Mouse (Mus musculus) mammary gland, adult 2 months (tissue): ENCODE measurements around the gene Arl14. TPM values are rescaled to one million over a fixed set of nuclear protein-coding genes. Genes with fewer than 3 reads are reported as not detected.

ENCODE experiments used
- polyA plus RNA-seq: library from polyadenylated mRNA; depleted of rRNA; stranded (reverse); fragments of >200 nt; gene quantifications from 2 replicates; pipeline ENCODE4 v1.2.3, GENCODE M21; 2012; ENCODE audit warnings: low replicate concordance; rRNA removed

Gene Arl14
- polyA plus RNA-seq = not detected in 2 replicates

GRCm38 (mm10) chr3:69221806-69222501, at the start of gene Arl14:
TSS of gene Arl14 (plus strand) at chr3:69222419.

Other genes with a start within 250 kb of the Arl14 start
- 2.3 and 3.5 TPM in 2 replicates for gene Ift80, start 217.8 kb upstream of the Arl14 start, polyA plus RNA-seq
- gene Smc4, start 217.7 kb upstream of the Arl14 start, polyA plus RNA-seq = 2.5 and 12.6 TPM in 2 replicates
- 1.5 and 1.9 TPM in 2 replicates for gene Trim59, start 177.7 kb upstream of the Arl14 start, polyA plus RNA-seq
- gene Kpna4, start 95.3 kb upstream of the Arl14 start, polyA plus RNA-seq = 9.8 and 18.7 TPM in 2 replicates
- 1.6 and 13.0 TPM in 2 replicates for gene Ppm1l, start 94.4 kb downstream of the Arl14 start, polyA plus RNA-seq